Mouse (Mus musculus) bone marrow macrophage, adult 2 months (primary cell): ENCODE measurements at regions not wholly inside any gene's neighbourhood (a gene's known extent, or its start where the extent isn't known, plus 50 kb on each side); places are given as distances from the start of the nearest gene placed in this dataset.

ENCODE experiments used
- CTCF ChIP-seq: IDR thresholded peaks from 2 replicates; pipeline ENCODE4 v1.5.1; 2012; ENCODE audit warnings: low read depth, mild to moderate bottlenecking, low read length, moderate library complexity
- POLR2A ChIP-seq: IDR thresholded peaks from 2 replicates; pipeline ENCODE4 v1.6.1; 2012; ENCODE audit warnings: mild to moderate bottlenecking, low read depth, low read length, borderline replicate concordance

GRCm38 (mm10) chr2:159145980-159146379 lies 351.4 kb downstream of the Dhx35 start:
- no peak for TF ChIP-seq CTCF
- no peak for TF ChIP-seq POLR2A
